Mouse (Mus musculus): ENCODE results near the gene Mmgt2.
A peak's percentile ranks its signal among the peaks of the same experiment; 100 is the strongest.
"Not testable (repeated sequence)": the region's sequence is repeated elsewhere in the genome, so short reads cannot be mapped to it uniquely, and the experiment has no call there.

The Mmgt2 gene

GRCm38 (mm10) chr11:62645732-62646494 lies 2.6 kb upstream of the Mmgt2 start:
- DNase-seq (ENCODE audit: low spot score in 2 of 2): peak in 1 of 2 experiments; percentile 42

GRCm38 (mm10) chr11:62646495-62646843 lies 2.0 kb upstream of the Mmgt2 start:
- no peak for DNase-seq (ENCODE audit: low spot score in 2 of 2)

- DNase-seq (ENCODE audit: low spot score in 2 of 2): no peak
Measured at GRCm38 (mm10) chr11:62646958-62647515, 1.4 kb upstream of the Mmgt2 start.

- DNase-seq (ENCODE audit: low spot score in 2 of 2): peak in 1 of 2 experiments; percentile 58
Measured at GRCm38 (mm10) chr11:62647661-62648590, 538 bp upstream of the Mmgt2 start, which contains the start of gene Lrrc75a. TSS of gene Lrrc75a (minus strand) at chr11:62648523.

- not testable (repeated sequence) for DNase-seq (ENCODE audit: low spot score in 2 of 2)
Measured at GRCm38 (mm10) chr11:62649803-62650202, 1.3 kb downstream of the Mmgt2 start.

- no peak for DNase-seq (ENCODE audit: low spot score in 2 of 2)
Measured at GRCm38 (mm10) chr11:62651563-62651962, 3.1 kb downstream of the Mmgt2 start.

- DNase-seq (ENCODE audit: low spot score in 2 of 2): no peak
Measured at GRCm38 (mm10) chr11:62652080-62652479, 3.6 kb downstream of the Mmgt2 start.

- DNase-seq (ENCODE audit: low spot score in 2 of 2): no peak
Measured at GRCm38 (mm10) chr11:62660885-62661284, 12.4 kb downstream of the Mmgt2 start.

- no peak for DNase-seq (ENCODE audit: low spot score in 2 of 2)
Measured at GRCm38 (mm10) chr11:62664250-62664649, 15.8 kb downstream of the Mmgt2 start.

- no peak for DNase-seq (ENCODE audit: low spot score in 2 of 2)
Measured at GRCm38 (mm10) chr11:62668986-62669385, 20.5 kb downstream of the Mmgt2 start.

- no peak for DNase-seq (ENCODE audit: low spot score in 2 of 2)
Measured at GRCm38 (mm10) chr11:62669471-62669870, 21.0 kb downstream of the Mmgt2 start.

- DNase-seq (ENCODE audit: low spot score in 2 of 2): no peak
Measured at GRCm38 (mm10) chr11:62670006-62670405, 21.5 kb downstream of the Mmgt2 start.

- DNase-seq (ENCODE audit: low spot score in 2 of 2): peak; percentile 30 to 55
Measured at GRCm38 (mm10) chr11:62675480-62676289, 27.2 kb downstream of the Mmgt2 start.

GRCm38 (mm10) chr11:62676290-62676596 lies 27.8 kb downstream of the Mmgt2 start:
- DNase-seq (ENCODE audit: low spot score in 2 of 2): no peak

GRCm38 (mm10) chr11:62678778-62679354 lies 30.4 kb downstream of the Mmgt2 start:
- DNase-seq (ENCODE audit: low spot score in 2 of 2): no peak

- no peak for DNase-seq (ENCODE audit: low spot score in 2 of 2)
Measured at GRCm38 (mm10) chr11:62679954-62680353, 31.5 kb downstream of the Mmgt2 start.

GRCm38 (mm10) chr11:62691592-62691991 lies 43.1 kb downstream of the Mmgt2 start:
- no peak for DNase-seq (ENCODE audit: low spot score in 2 of 2)

GRCm38 (mm10) chr11:62693299-62694184 lies 45.1 kb downstream of the Mmgt2 start:
- DNase-seq (ENCODE audit: low spot score in 2 of 2): peak in 1 of 2 experiments; percentile 54

- no peak for DNase-seq (ENCODE audit: low spot score in 2 of 2)
Measured at GRCm38 (mm10) chr11:62695126-62695525, 46.7 kb downstream of the Mmgt2 start.

- no peak for DNase-seq (ENCODE audit: low spot score in 2 of 2)
Measured at GRCm38 (mm10) chr11:62699749-62700148, 51.3 kb downstream of the Mmgt2 start.
